Comparison of ENCODE assay signal across 12 mouse cellular contexts in the genomic region with DNA sequence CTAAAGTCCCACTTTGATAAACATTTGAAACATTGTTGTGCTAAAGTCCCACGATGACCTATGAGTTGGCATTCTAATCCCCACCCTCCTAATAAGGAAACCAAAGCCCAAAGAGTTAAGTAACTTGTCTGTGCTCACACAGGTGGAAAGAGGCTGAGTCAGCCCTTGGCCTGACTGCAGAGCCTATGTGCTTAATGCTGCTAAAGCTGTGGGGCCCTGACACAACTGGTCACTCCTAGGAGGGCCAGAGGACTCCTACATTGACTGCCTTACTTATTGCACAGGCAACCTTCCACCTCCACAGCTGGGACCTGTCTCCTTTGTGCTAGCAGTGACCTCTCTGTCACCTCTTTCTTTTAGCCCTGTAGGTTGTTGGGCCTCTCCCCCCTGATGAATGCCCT.
A peak's percentile ranks its signal among the peaks of the same experiment; 100 is the strongest.
DNase-seq lines count a peak whose midpoint lies in the region; ATAC-seq lines count a peak whose summit lies in the region.
"Had no signal": no experiment of that assay in that cellular context is flagged by ENCODE, and none has a peak within 500 bp of the region (broad histone marks: within the 10 kb centered on the region; RNA-seq: fewer than 3 reads in every experiment).

No protein-coding gene starts in this region.

- no peaks in the 10 kb centered on the region for H3K27me3 ChIP-seq in kidney, embryonic 14.5 days (ENCODE audit: control insufficient read depth, insufficient read depth, low read length)
- no peaks in the 10 kb centered on the region for H3K27me3 ChIP-seq in liver, embryonic 15.5 days
- no peaks in the 10 kb centered on the region for H3K27me3 ChIP-seq in neural tube, embryonic 15.5 days (replicated peaks)
- H3K27me3 ChIP-seq: forebrain, embryonic 15.5 days had no signal

- no peak for DNase-seq in kidney, adult 8-10 months
- DNase-seq in 416B (ENCODE audit: low read depth) (peak; percentile 8), R1 (ENCODE audit: low read depth, low spot score) (peak; percentile 83)
- no peak for DNase-seq in T-cell, adult 2 months (ENCODE audit: low spot score)
- no peak for DNase-seq in adrenal gland, postnatal 36 days
- DNase-seq: heart, adult 11 months; layer of hippocampus, adult 9-11 months had no signal

- WGBS in kidney, embryonic 14.5 days, result 23% methylated on average over 1 of the region's 1 CpGs
- WGBS in liver, embryonic 15.5 days (ENCODE audit: insufficient replicate concordance), result 40% methylated on average over 1 of the region's 1 CpGs
- WGBS in neural tube, embryonic 15.5 days, result 74% methylated on average over 1 of the region's 1 CpGs

- peak; percentile 91 for ATAC-seq in kidney, embryonic 14.5 days (ENCODE audit: low FRiP score, low TSS enrichment)
- peak; percentile 20; the same call in 1 of the 2 replicates for ATAC-seq in liver, embryonic 15.5 days (ENCODE audit: insufficient read depth)
- ATAC-seq in neural tube, embryonic 15.5 days (ENCODE audit: low FRiP score), result no peak
- ATAC-seq: CD4-positive, CD25-positive, alpha-beta regulatory T cell, adult 4 months; forebrain, embryonic 15.5 days had no signal

- H3K9ac ChIP-seq in kidney, embryonic 14.5 days (ENCODE audit: low read depth, low read length), result no peak overlapping the region
- H3K9ac ChIP-seq in liver, embryonic 15.5 days, result no peak overlapping the region
- no peak overlapping the region for H3K9ac ChIP-seq in neural tube, embryonic 15.5 days (replicated peaks)
- H3K9ac ChIP-seq: forebrain, embryonic 15.5 days had no signal

- peaks cover 20% of the 10 kb centered on the region for H3K4me1 ChIP-seq in kidney, embryonic 14.5 days (ENCODE audit: control insufficient read depth, insufficient read depth, low read length)
- 0 out of 2 replicates have a peak, but pooled peaks cover 4% of the 10 kb centered on the region for H3K4me1 ChIP-seq in liver, embryonic 15.5 days (replicated peaks)
- no peaks in the 10 kb centered on the region for H3K4me1 ChIP-seq in neural tube, embryonic 15.5 days
- H3K4me1 ChIP-seq: forebrain, embryonic 15.5 days had no signal

- no peaks in the 10 kb centered on the region for H3K36me3 ChIP-seq in kidney, embryonic 14.5 days (ENCODE audit: control insufficient read depth, insufficient read depth, low read length)
- H3K36me3 ChIP-seq in liver, embryonic 15.5 days (replicated peaks), result no peaks in the 10 kb centered on the region
- H3K36me3 ChIP-seq in neural tube, embryonic 15.5 days, result no peaks in the 10 kb centered on the region
- H3K36me3 ChIP-seq: forebrain, embryonic 15.5 days had no signal

- H3K27ac ChIP-seq in kidney, embryonic 14.5 days (ENCODE audit: low read depth, low read length), result peak overlapping the region; percentile 69; the same call in 1 of the 2 replicates
- no peak overlapping the region for H3K27ac ChIP-seq in liver, embryonic 15.5 days (replicated peaks)
- no peak overlapping the region for H3K27ac ChIP-seq in neural tube, embryonic 15.5 days (replicated peaks)
- H3K27ac ChIP-seq: forebrain, embryonic 15.5 days had no signal

- H3K9me3 ChIP-seq in kidney, embryonic 14.5 days (ENCODE audit: control insufficient read depth, low read length), result no peaks in the 10 kb centered on the region
- H3K9me3 ChIP-seq in liver, embryonic 15.5 days (replicated peaks), result no peaks in the 10 kb centered on the region
- no peaks in the 10 kb centered on the region for H3K9me3 ChIP-seq in neural tube, embryonic 15.5 days (replicated peaks)
- H3K9me3 ChIP-seq: forebrain, embryonic 15.5 days had no signal

- H3K4me2 ChIP-seq in kidney, embryonic 14.5 days (replicated peaks; ENCODE audit: low read depth, low read length), result no peak overlapping the region
- no peak overlapping the region for H3K4me2 ChIP-seq in liver, embryonic 15.5 days
- no peak overlapping the region for H3K4me2 ChIP-seq in neural tube, embryonic 15.5 days
- H3K4me2 ChIP-seq: forebrain, embryonic 15.5 days had no signal

- no peak overlapping the region for H3K4me3 ChIP-seq in kidney, embryonic 14.5 days (ENCODE audit: low read length)
- no peak overlapping the region for H3K4me3 ChIP-seq in liver, embryonic 15.5 days (replicated peaks)
- no peak overlapping the region for H3K4me3 ChIP-seq in neural tube, embryonic 15.5 days (replicated peaks)
- H3K4me3 ChIP-seq: forebrain, embryonic 15.5 days had no signal

Comparison
In these comparisons a context has a peak if more than half of its experiments do, and no peak if none do; other contexts are left out.
1. DNase-seq: peak in 416B (single experiment) and R1 (single experiment); none in kidney, adult 8-10 months (0 of 2), T-cell, adult 2 months (single experiment) and adrenal gland, postnatal 36 days (0 of 2).